Mouse (Mus musculus) testis, postnatal 14 days (tissue): ENCODE data around the gene Muc2.

ENCODE experiments used
- DNase-seq: peaks from one replicate; pipeline ENCODE4 v3.0.0; 2021; ENCODE audit warnings: low spot score

Muc2 gene

DNA sequence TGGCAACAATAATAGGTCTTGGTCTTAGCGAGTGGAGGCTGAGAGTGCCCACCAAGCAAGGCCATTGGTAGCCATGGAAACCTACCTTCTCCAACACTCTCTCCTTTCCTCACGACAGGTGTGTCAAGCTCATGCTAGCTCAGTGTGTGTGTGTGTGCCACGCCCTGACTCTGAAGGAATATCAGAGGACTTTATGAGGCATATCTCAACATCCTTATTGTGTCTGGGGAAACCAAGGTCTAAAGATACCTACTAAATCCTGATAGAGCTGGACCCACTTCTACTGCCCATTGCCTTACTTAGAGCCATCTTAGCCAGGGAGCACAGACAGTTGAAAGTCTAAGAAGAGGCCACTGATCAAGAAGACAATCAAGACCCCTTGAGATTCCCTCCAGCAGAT is 80.4 kb downstream of the Muc2 start:
- DNase-seq: no peak

- no peak for DNase-seq
Observed at GRCm38 (mm10) chr7:141770988-141771387, 80.8 kb downstream of the Muc2 start.

- no peak for DNase-seq
Observed at GRCm38 (mm10) chr7:141772058-141772557, 82.0 kb downstream of the Muc2 start.

- no peak for DNase-seq
Observed at GRCm38 (mm10) chr7:141774855-141775254, 84.7 kb downstream of the Muc2 start.

DNA sequence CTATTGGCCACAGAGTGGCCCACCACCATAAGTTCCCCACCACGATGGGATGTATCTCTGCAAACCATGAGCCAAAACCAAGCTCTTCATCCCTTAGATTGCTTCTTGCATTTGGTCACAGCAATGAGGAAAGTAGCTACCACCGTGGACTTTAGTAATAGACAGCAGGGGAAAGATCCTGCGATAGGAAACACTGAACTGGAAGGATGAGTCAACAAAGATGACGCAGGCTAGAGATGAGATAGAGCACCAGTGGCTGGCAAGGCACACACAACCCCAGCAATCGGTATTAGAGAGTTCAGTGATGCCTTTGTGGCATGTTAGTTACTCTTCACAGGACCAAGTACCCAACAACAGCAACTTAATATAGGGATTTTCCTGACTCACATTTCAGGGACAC is 86.1 kb downstream of the Muc2 start:
- no peak for DNase-seq

DNA sequence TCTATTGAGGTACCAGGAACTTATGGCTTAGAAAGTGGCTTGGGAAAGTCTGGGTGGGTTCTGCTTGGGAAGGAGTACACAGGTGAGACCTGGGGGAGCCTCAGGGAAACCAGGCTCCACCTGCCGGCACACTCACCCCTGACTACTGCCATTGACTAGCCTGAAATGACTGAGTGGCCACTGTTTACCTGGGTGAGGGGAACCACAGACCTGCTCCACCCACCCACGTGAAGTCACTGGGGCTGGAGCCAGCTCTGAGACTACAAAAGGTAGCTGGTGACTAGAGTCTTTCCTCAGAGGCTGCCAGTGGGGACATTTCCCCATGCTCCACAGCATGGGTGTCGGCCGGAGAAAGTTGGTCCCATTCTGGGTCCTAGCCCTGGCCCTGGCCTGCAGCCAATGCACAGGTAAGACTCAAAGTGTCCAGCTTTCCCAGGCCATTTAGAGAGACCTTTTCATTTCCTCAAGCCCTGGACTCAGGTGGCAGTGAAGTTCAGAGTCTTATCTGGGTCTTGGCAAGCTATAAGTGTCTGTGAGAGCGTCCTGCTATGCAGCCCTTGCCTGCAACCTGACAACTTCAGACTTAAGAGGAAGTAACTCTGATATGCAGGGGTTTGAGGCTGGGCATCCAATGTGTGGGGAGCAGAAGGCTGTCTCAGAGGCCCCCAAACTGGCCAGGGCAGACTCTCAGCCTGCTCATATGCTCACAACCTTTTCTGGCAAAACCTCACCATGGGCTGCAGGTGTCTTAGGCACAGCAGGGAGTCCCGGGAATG is 98.7 kb downstream of the Muc2 start, which contains the start of gene Muc5ac:
Muc5ac (plus strand) TSS at position 296 of the 776 bp plus-strand sequence.
- no peak for DNase-seq

DNA sequence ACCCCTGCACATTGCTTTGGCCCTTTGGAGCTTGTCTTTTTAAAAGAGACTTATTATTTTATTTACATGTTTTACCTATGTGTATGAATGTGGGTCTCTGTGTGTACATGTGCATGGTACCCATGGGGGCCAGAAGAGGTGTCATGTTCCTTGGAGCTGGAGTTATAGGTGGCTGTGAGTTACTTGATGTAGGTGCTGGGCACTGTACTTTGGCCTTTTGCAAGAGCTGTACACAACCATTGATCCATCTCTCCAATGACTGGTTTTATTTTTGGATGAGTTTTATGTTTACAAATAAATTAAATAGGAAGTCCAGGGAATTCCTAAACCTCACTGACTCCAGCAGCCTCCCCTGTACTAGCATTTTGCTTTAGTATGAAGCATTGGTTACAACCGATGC is 104.1 kb downstream of the Muc2 start:
- no peak for DNase-seq

- no peak for DNase-seq
Observed at GRCm38 (mm10) chr7:141803206-141803605, 113.1 kb downstream of the Muc2 start.
